Mouse (Mus musculus) G1E (cell line): ENCODE data around the gene Pym1. TPM values are rescaled to one million over a fixed set of nuclear protein-coding genes. Genes with fewer than 3 reads are reported as not detected.

Experiments used
- ATAC-seq: 2 replicates; pipeline ENCODE4 v1.8.0; 2016; ENCODE audit warnings: mild to moderate bottlenecking; ENCODE audit not compliant: insufficient number of reproducible peaks, poor library complexity, low FRiP score, severe bottlenecking; ENCODE audit errors: extremely low read depth
- DNase-seq: peaks from one replicate; pipeline ENCODE4 v3.0.0; 2012; ENCODE audit warnings: low spot score
- H3K27me3 ChIP-seq: 2 replicates; pipeline ENCODE4 v1.6.1; 2012; ENCODE audit warnings: mild to moderate bottlenecking, low read length, inconsistent platforms; ENCODE audit not compliant: insufficient read depth
- H3K36me3 ChIP-seq: replicated peaks from 2 replicates; pipeline ENCODE3; 2012; ENCODE audit warnings: mild to moderate bottlenecking, inconsistent platforms
- H3K4me1 ChIP-seq: 2 replicates; pipeline ENCODE4 v1.6.1; 2012; ENCODE audit warnings: low read depth, low read length, inconsistent platforms, mixed read lengths; ENCODE audit not compliant: insufficient read depth
- H3K4me3 ChIP-seq: 2 replicates; pipeline ENCODE4 v1.5.1; 2012; ENCODE audit warnings: low read depth, mild to moderate bottlenecking, inconsistent platforms, low read length, moderate library complexity, mixed read lengths
- H3K9me3 ChIP-seq: replicated peaks from 2 replicates; pipeline ENCODE4 v1.6.1; 2012; ENCODE audit warnings: inconsistent platforms
- CTCF ChIP-seq: IDR thresholded peaks from 2 replicates; pipeline ENCODE4 v1.5.1; 2012; ENCODE audit warnings: low read depth, low read length, inconsistent platforms, mixed read lengths
- GATA1 ChIP-seq: IDR thresholded peaks from 2 replicates; pipeline ENCODE4 v1.6.1; 2012; ENCODE audit warnings: borderline replicate concordance, low read length, inconsistent platforms, mixed read lengths
- GATA2 ChIP-seq: IDR thresholded peaks from 2 replicates; pipeline ENCODE4 v1.6.1; 2012; ENCODE audit warnings: low read depth, low read length, inconsistent platforms, borderline replicate concordance
- POLR2AphosphoS5 ChIP-seq: IDR thresholded peaks from 2 replicates; pipeline ENCODE4 v1.6.1; 2012; ENCODE audit warnings: low read depth, low read length, inconsistent platforms; ENCODE audit not compliant: insufficient replicate concordance
- TAL1 ChIP-seq: conservative IDR thresholded peaks from 2 replicates; pipeline ENCODE4 v1.6.1; 2012; ENCODE audit warnings: low read depth, low read length, inconsistent platforms, mixed read lengths
- polyA plus RNA-seq: library from polyadenylated mRNA; stranded (reverse); fragments of >175 nt; gene quantifications from 2 replicates; pipeline ENCODE4 v1.2.3, GENCODE M21; 2012
- total RNA-seq, 2 experiments: library from RNA; stranded (forward) in 1 of 2; stranded (reverse) in 1 of 2; fragments of 200-1000 nt in 1 of 2; fragments of >200 nt in 1 of 2; fragmentation: Nextera tagmentation in 1 of 2; gene quantifications; 2 replicates each; pipeline ENCODE4 v1.2.3; 2014 to 2017

Pym1 gene
- total and polyA plus RNA-seq, 3 experiments = 44.3 to 144 (median 93.7) TPM

DNA sequence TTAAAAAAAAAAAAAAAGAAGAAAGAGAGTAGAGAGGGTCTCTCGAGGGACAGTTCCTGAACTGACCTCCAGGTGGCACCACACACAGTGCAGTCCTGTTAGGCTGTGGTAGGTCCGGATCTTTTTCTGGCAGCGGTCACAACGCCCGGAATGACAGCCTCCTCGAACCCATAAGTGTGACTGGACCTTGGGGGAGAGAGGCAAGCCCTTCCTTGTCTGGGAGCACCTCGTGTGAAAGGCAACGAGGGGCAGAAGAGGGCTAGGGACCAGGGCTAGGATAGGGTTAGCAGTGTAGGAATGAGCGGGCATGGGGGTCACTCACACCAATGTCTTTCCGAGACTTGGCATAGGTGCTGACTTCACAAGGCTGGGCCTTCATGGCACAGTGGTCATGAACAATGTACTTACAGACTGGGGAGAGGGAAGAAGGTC, 16.7 kb upstream of the Pym1 start:
- DNase-seq (peak; percentile 12), ATAC-seq (peak; percentile 70)
- no peak overlapping the region; the same call in 1 of the 2 replicates for H3K4me3 ChIP-seq
- H3K9me3 ChIP-seq = peaks cover 5% of the 10 kb centered on the region
- H3K4me1 ChIP-seq = peaks cover 6% of the 10 kb centered on the region
- no peak for TF ChIP-seq TAL1
- TF ChIP-seq CTCF = peak; percentile 85
- peaks cover 15% of the 10 kb centered on the region for H3K27me3 ChIP-seq
- H3K36me3 ChIP-seq = no peaks in the 10 kb centered on the region

DNA sequence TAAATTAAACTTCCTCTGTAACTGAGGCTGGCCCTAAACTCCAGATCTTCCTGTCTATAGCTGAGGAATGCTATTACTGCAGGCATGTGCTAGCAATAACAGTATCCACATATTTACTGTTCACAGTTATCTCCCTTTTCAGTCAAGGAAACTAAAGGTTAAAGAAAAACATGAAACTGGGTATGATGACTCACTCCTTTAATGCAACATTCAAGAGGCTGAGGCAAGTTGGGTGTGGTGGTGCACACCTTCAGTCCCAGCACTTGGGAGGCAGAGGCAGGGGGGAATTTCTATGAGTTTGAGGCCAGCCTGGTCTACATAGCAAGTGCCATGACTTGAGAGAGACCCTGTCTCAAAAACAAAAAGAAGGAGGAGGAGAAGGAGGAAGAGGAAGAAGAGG, 15.7 kb upstream of the Pym1 start:
- TF ChIP-seq TAL1 = no peak
- no peak for TF ChIP-seq GATA2
- ATAC-seq (no peak), DNase-seq (no peak)
- Histone ChIP-seq H3K36me3 (no peaks in the 10 kb centered on the region), H3K4me3 (no peak overlapping the region), H3K4me1 (peaks cover 6% of the 10 kb centered on the region), H3K27me3 (peaks cover 15% of the 10 kb centered on the region), H3K9me3 (peaks cover 5% of the 10 kb centered on the region)

DNA sequence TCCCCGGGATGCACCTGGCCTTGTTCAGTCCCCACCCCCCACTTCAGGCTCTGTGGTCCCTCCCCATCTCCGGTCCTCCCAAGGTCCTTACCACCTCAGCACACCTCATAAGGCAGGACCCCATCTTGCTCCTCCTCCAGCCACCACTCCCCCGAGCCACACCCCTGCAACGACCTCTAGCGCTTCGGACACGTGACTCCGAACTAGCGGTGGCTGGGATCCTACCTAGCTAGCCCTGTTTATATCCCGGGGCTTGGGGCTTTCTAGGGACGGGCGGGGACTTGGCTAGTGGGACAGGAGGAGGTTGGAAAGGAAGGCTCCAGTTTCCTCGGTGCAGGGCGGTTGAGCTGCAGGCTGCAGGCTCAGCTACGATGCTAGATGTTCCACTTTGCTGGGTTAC, 10.3 kb upstream of the Pym1 start:
- DNase-seq (peak; percentile 29), ATAC-seq (peak; percentile 28; the same call in 1 of the 2 replicates)
- H3K27me3 ChIP-seq = peaks cover 3% of the 10 kb centered on the region; the same call in 1 of the 2 replicates
- H3K9me3 ChIP-seq = peaks cover 5% of the 10 kb centered on the region
- H3K36me3 ChIP-seq = no peaks in the 10 kb centered on the region
- TF ChIP-seq TAL1 = no peak
- no peak for TF ChIP-seq CTCF
- no peak for TF ChIP-seq GATA1
- no peak for TF ChIP-seq POLR2AphosphoS5
- TF ChIP-seq GATA2 = no peak
- peaks cover 14% of the 10 kb centered on the region for H3K4me1 ChIP-seq
- H3K4me3 ChIP-seq = peak overlapping the region; percentile 41; the same call in 1 of the 2 replicates

DNA sequence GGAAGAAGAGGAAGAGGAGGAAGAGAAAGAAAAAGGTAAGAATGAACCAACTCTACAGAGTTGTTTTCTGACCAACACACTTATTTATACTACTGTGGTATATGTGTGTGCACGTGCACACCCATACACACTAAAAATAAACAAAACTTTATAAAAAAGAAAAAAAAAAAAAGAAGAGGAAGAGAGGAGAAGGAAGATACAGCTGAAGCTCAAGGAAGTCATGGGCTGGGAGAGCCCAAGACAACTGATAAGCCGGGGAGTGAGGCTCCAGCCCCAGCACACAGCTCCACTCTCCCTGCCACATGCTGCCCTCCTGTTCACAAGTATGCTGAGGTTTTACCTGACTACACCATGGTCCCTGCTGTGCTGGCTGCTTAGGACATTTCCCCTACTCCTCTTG, 7.4 kb upstream of the Pym1 start:
- Histone ChIP-seq H3K4me1 (peaks cover 41% of the 10 kb centered on the region), H3K4me3 (no peak overlapping the region; the same call in 1 of the 2 replicates), H3K9me3 (no peaks in the 10 kb centered on the region), H3K27me3 (peaks cover 9% of the 10 kb centered on the region), H3K36me3 (no peaks in the 10 kb centered on the region)
- ATAC-seq (0 out of 2 replicates have a peak, but pooled peaks have one; percentile 37), DNase-seq (peak; percentile 16)
- TF ChIP-seq CTCF (no peak), GATA2 (no peak)

DNA sequence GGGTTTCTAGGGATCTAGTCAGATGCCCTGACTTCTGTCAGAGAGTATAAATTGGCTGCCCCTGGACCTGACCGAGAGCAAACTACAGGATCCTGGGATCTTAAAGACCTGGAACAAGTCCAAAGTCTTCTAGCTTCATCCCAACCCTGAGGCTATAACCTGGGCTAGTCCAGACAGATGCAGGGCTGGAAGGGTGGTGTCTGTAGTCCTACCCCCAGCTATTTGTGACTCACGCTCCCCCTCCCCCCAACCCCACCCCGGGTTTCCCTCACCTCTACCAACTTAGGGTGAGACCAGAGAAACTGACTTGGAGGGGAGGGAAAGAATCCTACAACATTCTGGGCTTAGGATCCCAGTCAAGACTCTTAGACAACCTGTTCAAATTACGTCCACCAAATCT, 5.1 kb upstream of the Pym1 start:
- Histone ChIP-seq H3K4me1 (peaks cover 56% of the 10 kb centered on the region), H3K27me3 (peaks cover 6% of the 10 kb centered on the region)

DNA sequence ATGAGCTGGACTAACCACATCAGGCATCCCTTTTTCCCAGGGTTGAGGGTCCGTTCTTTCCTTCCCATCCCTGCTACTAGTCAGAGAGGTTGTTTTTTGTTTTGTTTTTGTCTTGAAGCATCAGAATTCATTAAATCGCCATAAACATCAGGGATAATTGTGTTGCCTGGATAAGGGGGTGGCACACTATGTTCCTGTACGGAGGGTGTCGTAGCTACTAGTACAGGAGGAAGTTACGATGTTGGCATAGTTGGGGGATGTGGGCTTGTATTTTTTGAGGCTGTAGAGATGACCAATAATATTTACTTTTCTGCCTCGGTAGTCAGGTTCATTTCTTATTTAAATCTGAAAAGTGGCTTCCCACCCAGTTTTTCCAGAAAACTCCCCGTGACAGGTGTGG, 4.5 kb upstream of the Pym1 start:
- peaks cover 6% of the 10 kb centered on the region for H3K27me3 ChIP-seq

More for the DNA sequence above, 5.1 kb upstream of the Pym1 start:
- Histone ChIP-seq H3K9me3 (no peaks in the 10 kb centered on the region), H3K4me3 (no peak overlapping the region), H3K36me3 (no peaks in the 10 kb centered on the region)
- no peak for ATAC-seq
- no peak for DNase-seq
- TF ChIP-seq POLR2AphosphoS5 = no peak
- TF ChIP-seq GATA1 = no peak
- TF ChIP-seq GATA2 = no peak
- no peak for TF ChIP-seq CTCF
- no peak for TF ChIP-seq TAL1

DNA sequence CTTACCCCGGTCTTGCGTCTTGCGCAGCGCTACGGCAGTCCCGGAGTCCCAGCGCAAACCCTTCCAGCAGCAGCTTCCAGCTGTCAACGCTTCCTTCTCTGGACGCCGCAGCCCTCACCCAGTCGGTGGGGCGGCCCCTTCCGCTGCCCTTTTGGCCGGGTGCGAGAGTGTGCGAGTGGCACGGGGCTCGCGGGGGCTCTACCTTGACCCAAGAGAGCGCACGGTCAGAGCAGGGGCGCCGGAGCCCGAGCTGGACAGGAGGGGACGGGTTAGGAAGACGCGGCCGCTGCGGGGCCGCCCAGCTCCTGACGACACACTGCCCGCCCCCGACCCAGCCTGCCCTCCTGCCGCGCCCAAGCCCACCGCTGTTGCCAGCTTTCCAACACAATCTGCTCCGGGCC, 3.9 kb upstream of the Pym1 start:
- Histone ChIP-seq H3K36me3 (no peaks in the 10 kb centered on the region), H3K9me3 (no peaks in the 10 kb centered on the region), H3K4me3 (peak overlapping the region; percentile 70), H3K27me3 (peaks cover 6% of the 10 kb centered on the region), H3K4me1 (peaks cover 53% of the 10 kb centered on the region)
- ATAC-seq = no peak
- TF ChIP-seq TAL1 = no peak
- TF ChIP-seq GATA1 = no peak
- no peak for TF ChIP-seq POLR2AphosphoS5
- no peak for TF ChIP-seq CTCF
- no peak for TF ChIP-seq GATA2
- no peak for DNase-seq

More for the DNA sequence above, 4.5 kb upstream of the Pym1 start:
- H3K9me3 ChIP-seq = no peaks in the 10 kb centered on the region
- no peaks in the 10 kb centered on the region for H3K36me3 ChIP-seq
- H3K4me3 ChIP-seq = no peak overlapping the region; the same call in 1 of the 2 replicates
- DNase-seq = no peak
- H3K4me1 ChIP-seq = peaks cover 53% of the 10 kb centered on the region
- ATAC-seq = no peak
- TF ChIP-seq TAL1 (no peak), GATA2 (no peak), POLR2AphosphoS5 (no peak), CTCF (no peak), GATA1 (no peak)
